Mouse (Mus musculus): ENCODE measurements around the gene Gadl1. TPM values are rescaled to one million over a fixed set of nuclear protein-coding genes. Genes with fewer than 3 reads are reported as not detected.

Gene Gadl1
- total RNA-seq, 2 experiments from 2014 or later = 0.28 to 0.32 TPM

- no peak for DNase-seq (ENCODE audit: extremely low spot score in 1 of 2, low spot score in 1 of 2)
Observed at GRCm38 (mm10) chr9:116083726-116084323, 174.6 kb downstream of the Gadl1 start.

DNA sequence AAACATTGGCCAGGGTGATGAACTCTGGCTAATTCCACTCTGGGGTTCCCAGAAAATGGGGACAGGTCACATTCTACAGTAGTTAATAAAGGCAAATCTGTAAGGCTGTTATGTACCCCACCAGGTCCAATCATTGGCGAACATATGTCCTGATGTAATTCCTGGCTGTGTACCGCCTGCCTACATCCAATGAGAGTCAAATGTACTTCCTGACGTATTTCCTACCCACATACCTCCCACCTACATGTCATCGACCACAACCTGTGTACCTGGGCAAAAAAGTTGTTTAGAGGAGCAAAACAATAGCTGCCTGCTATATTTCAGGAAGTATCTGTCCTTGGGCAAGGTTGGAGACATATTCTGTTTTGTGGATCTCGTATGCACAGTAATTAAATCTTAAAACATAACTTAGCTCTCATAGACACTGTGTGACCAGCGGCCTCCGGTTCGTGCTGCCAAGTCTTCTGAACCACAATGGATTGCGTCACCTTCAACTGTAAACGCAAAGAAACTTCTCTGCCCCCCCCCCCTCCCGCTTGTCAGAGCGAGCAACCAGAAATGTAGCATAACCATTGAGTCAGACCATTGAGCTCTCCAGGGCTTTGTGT is 175.2 kb downstream of the Gadl1 start:
- no peak for DNase-seq (ENCODE audit: extremely low spot score in 1 of 2, low spot score in 1 of 2)

DNA sequence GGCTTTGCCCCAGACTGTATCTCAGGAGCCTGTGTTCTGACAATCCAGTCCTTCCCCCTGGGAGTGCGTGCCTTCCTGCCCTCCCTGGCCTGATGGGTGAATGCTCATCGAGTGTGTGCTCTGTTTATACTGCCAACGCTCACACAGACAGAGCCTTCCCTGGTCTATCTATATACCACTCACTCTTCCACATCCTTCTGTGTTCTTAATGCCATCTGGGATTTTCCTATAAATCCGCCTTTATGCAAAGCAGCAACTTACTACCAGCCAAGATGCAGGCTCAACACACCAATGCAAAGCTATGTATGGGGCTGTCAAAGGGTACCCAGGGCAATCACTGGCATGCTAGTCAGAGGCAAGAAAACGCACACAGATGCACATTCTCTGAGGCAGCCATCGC is 176.7 kb downstream of the Gadl1 start:
- no peak for DNase-seq (ENCODE audit: extremely low spot score in 1 of 2, low spot score in 1 of 2)

DNA sequence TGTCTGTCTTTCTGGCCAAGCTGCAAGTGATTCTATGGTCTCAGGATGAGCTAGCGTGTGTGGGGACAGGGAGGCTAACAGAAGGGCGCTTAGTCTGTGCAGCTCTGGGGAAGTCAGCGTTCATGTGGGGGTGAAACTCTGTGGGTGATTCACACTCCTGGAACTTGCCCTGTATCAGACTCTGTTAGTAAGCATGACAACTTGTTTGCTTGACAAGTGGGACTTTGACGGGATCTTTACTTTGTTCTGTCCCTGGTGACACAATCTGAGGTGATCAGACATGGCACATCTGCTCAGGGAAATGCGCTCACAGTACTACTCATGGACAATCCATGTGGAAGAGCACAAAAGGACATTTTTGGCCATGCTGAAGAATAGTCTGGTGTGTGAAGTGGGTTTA is 178.0 kb downstream of the Gadl1 start:
- DNase-seq (ENCODE audit: extremely low spot score in 1 of 2, low spot score in 1 of 2) = no peak

DNA sequence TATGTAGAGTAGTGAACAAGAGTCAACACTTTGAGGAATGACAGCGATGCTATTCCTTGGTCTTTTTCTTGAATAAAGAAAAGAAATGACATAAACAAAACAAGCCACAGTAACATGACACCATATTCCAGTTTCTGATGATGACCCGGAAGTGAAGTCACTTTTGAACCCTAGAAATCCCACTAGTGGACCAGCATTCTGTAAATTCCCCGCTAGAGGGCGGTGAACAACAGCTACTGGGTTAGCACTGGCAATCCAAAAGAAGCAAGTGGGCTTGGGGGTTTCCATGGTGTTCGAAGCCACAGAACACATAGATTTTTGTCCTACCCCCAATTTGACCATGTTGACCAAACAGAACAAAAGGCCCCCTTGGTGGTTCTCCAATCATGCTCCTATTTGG is 178.6 kb downstream of the Gadl1 start:
- DNase-seq (ENCODE audit: extremely low spot score in 1 of 2, low spot score in 1 of 2) = peak; percentile 41 to 72

GRCm38 (mm10) chr9:116088912-116089311 is 179.7 kb downstream of the Gadl1 start:
- DNase-seq (ENCODE audit: extremely low spot score in 1 of 2, low spot score in 1 of 2) = no peak

- no peak for DNase-seq (ENCODE audit: extremely low spot score in 1 of 2, low spot score in 1 of 2)
Observed at GRCm38 (mm10) chr9:116090296-116090695, 181.0 kb downstream of the Gadl1 start.

DNA sequence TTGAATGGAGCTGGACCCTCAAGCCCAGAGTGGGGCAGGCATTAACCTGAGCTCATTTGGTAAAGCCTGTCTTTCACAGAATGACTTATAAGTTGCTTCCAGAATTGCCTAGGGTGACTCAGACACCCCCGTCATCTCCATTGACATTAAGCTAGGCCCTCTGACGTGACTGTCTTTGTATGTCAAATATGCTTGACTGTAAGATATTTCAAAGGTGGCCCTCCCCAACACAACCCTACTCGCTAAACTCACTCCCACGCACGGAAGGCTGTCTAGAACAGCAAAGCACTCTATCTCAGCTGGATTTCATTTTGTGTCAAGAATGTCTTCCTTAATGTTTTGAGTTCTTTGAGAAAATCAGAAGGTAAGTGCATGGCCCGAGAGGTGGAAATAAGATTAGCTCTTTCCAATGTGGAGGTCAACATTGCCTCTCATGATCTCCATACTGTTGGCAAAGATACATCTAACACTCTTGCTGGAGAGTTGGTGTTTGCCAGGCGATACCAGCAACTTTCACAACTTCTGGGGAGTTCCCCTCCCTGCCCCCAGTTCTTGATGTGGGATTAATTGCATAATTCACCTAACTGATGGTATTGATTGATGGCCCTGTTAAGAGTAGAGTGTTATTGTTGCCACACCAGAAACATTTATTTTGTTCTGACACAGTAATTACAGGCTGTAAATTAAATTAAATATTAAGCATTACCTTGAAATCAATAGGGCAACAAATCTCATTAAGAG is 182.0 kb downstream of the Gadl1 start:
- DNase-seq (ENCODE audit: extremely low spot score in 1 of 2, low spot score in 1 of 2) = no peak

- DNase-seq (ENCODE audit: extremely low spot score in 1 of 2, low spot score in 1 of 2) = no peak
Observed at GRCm38 (mm10) chr9:116091921-116092320, 182.7 kb downstream of the Gadl1 start.

GRCm38 (mm10) chr9:116098724-116099595 is 189.7 kb downstream of the Gadl1 start:
- DNase-seq (ENCODE audit: extremely low spot score in 1 of 2, low spot score in 1 of 2) = peak in 1 of 2 experiments; percentile 48

DNA sequence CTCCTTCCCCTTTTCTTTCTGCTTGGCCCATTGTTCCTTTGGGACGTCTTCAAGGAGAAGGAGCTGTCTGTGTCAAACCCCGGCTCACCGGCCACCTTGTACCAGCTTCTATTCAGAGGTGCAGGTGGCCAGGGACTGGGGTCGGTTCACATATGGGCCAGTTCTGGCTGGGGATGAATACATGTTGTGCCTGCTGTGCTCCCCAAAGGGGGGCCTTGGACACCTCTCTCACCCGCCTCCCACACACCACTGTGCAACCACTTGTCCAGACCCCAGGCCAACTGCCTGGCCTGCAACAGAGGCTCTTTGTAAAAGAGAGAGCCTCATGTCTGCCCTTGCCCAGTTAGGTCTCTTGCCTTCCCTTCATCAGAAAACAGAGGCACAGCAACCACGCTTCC is 190.3 kb downstream of the Gadl1 start:
- no peak for DNase-seq (ENCODE audit: extremely low spot score in 1 of 2, low spot score in 1 of 2)

DNA sequence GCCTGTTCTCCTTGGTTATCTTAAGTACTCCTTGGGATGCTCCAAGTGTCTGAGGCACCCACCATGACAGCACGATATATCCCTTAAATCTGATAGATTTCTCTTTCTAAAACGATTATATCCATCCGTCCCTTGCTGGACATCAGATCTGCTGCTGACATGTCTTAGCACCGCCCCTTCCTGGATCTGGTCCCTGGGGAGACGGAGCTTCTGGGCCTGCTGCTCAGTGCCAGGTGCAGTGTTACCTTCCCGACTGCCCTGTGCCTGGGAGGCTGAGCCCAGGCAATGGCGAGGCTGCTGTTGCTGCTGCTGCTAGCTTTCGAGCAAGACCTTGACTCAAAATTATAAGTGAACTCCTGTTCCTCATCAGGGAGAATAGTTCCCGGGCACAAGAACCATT is 190.8 kb downstream of the Gadl1 start:
- DNase-seq (ENCODE audit: extremely low spot score in 1 of 2, low spot score in 1 of 2) = no peak

DNA sequence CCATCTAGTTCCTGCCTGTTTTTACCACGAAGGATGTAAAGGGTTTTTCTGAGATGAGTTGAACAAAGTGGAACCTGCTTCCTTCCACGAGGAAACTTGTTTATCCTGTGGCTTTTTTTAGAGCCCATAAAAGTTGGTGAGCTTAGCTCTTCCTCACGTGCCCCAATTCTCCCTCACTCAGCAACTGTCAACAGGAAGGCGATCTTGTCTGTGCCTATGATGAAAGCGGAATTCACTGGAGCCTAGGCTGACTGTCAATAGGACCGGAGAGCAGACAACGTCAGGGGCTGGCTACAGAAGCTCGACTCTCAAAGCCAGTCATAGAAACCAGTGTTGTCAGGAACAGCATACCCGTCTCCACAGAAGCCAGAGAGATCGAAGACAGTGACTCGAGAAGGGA is 192.6 kb downstream of the Gadl1 start:
- DNase-seq (ENCODE audit: extremely low spot score in 1 of 2, low spot score in 1 of 2) = no peak

GRCm38 (mm10) chr9:116104770-116105169 is 195.5 kb downstream of the Gadl1 start:
- no peak for DNase-seq (ENCODE audit: extremely low spot score in 1 of 2, low spot score in 1 of 2)

GRCm38 (mm10) chr9:116108729-116109128 is 199.5 kb downstream of the Gadl1 start:
- DNase-seq (ENCODE audit: extremely low spot score in 1 of 2, low spot score in 1 of 2) = no peak

- DNase-seq (ENCODE audit: extremely low spot score in 1 of 2, low spot score in 1 of 2) = no peak
Observed at GRCm38 (mm10) chr9:116111149-116111970, 202.1 kb downstream of the Gadl1 start.

GRCm38 (mm10) chr9:116114339-116114738 is 205.1 kb downstream of the Gadl1 start:
- DNase-seq (ENCODE audit: extremely low spot score in 1 of 2, low spot score in 1 of 2) = no peak

DNA sequence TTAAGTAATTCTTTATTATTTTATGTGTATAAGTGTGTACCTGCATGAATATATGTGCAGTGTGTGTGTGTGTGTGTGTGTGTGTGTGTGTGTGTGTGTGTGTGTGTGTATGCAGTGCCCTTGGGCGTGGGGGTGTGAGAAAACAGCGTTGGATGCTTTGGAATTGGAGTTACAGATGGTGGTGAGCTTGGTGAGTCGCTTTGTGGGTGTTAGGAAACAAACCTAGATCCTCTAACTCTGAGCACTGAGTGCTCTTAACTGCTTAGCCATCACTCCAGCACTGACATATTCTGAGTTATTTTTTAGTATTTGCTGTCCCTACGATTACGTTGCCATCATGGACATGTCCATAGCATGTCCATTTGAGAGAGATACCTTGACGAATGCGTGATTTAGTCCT is 206.6 kb downstream of the Gadl1 start:
- no peak for DNase-seq (ENCODE audit: extremely low spot score in 1 of 2, low spot score in 1 of 2)

GRCm38 (mm10) chr9:116118332-116118872 is 209.1 kb downstream of the Gadl1 start:
- no peak for DNase-seq (ENCODE audit: extremely low spot score in 1 of 2, low spot score in 1 of 2)

GRCm38 (mm10) chr9:116119990-116120389 is 210.7 kb downstream of the Gadl1 start:
- DNase-seq (ENCODE audit: extremely low spot score in 1 of 2, low spot score in 1 of 2) = no peak
